Mouse (Mus musculus): Measurements from ENCODE around the gene Cdk5r1. TPM values are rescaled to one million over a fixed set of nuclear protein-coding genes. Genes with fewer than 3 reads are reported as not detected.
A peak's percentile ranks its signal among the peaks of the same experiment; 100 is the strongest.

Cdk5r1 gene
- total RNA-seq, 2 experiments from 2014 or later: 298 to 313 TPM

DNA sequence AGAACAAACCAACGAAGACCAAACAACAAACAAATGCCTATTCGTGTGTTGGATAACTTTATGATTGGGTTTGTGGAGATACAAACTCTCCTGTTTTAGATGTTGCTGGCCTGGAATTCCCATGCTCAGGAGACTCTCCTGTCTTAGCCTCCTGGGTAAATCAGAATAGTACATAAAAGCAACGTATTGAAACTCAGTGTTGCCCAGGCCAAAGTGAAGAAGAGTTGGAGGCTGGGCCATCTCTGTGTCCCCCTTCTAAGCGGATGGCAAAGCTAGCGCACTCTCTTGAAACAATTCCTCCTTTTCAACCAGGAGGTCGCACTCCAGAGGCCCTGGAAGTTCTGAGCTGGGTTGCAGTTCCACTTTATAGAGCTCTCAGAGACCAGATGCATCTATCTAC is 26.5 kb downstream of the Cdk5r1 start:
- DNase-seq (ENCODE audit: low spot score in 2 of 2): no peak

DNA sequence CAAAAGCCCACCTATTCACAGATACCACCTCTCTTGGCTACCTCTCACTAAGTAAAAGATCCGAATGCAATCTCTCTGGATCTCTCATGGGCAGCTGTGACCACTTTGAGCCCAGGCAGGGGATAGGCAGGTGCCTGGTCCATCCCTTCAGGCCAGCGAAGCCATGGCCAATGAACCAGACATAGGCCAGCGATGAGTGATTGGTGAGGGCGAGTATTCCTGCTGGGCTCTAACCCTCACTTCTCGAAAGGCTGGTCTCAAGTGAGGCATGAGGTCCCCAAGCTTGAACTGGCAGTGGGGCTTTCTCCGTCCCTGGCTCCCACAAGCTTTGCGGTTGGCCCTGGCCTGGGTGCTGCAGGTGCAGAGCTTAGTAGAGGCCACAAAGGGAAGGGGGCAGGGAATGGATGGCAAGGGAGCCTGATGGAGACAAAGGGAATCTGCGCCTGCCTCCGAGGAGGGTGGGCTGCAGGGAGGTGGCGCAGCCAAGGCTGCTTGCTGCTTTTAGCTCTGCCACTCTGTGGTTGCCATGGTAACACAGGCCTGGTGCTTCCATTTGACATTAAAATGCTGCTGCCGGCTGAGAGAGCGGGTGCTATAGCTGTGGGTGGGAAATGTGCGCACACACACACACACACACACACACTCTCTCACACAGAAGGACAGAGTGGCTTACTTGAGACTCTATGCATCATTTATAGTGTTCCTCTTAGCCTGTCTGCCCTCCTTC is 27.1 kb downstream of the Cdk5r1 start:
- DNase-seq (ENCODE audit: low spot score in 2 of 2): peak; percentile 86 to 94

DNA sequence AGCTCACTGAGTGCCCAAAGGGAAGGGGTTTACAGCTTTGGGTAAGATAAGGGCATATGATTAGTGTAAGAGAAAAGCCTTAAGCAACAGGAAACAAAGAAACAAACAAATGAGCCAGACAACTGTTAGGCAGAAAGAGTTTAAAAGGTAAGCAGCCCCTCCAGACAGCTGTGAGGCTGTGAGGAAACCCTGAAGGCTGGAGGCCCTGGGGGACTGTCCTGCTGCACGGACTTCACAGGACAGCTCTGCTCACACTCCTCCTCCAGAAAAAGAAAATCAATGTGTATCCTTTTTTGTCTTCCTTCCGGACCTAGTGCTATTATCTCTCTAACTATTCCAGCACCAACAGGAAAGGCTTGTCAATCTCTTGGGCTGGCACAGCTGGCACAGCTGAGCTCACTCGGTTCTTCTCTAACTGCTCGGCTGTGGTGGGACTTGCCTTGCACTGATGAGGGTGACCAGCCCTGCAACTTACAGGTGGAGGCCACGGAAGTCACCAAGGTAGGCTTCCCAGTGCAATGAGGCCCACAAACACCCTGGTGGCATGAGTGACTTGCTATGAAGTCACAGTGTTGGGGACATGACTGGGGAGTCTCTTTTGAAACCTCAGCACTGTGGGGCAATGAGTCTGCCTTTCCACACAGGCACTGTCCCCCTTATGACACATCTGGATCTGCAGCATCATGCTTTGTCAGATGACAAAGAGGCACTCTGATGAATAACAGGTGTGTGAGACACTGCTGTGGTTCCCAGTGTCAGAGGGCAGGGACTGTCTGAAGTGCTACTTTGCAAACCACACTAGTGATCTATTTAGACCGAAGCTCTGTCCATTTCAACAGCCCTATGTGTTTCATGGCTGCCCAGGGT is 27.9 kb downstream of the Cdk5r1 start:
- DNase-seq (ENCODE audit: low spot score in 2 of 2): peak in 1 of 2 experiments; percentile 6

DNA sequence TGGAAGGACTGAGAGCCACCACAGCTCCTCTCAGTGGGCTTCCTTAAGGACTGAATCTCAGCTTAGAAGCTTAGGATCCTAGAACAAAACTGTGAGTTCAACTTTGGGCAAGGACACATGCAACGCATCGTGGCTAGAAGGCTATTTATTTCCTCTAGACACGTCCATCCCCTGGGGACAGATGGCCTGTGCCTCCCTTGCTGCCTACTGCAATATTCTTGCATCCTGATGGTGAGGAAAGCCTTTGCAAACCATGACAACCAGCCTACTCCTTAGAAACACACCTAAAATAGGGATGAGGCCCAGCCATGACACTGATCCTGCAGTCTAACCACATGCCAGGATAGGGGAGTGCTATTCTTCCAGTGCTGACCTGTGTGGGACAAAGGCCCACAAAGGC is 28.8 kb downstream of the Cdk5r1 start:
- DNase-seq (ENCODE audit: low spot score in 2 of 2): peak; percentile 47 to 80

DNA sequence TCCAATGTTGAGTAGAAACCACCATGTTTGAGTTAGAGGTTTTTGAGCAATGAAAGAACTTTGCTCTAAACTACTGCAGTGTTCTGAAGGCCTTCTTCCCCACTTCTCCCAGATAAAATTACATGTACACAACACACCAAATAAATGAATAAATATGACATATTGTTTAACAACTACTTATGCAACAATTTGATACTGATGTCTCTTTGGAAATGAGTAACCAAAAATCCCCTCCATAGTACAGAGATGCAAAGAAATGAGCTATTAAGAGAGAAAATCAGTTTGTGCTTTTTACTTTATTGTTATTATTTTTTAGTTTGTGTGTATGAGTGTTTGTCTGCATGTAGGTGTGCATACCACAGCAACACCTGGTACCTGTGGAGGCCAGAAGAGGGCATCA is 29.7 kb downstream of the Cdk5r1 start:
- DNase-seq (ENCODE audit: low spot score in 2 of 2): no peak

DNA sequence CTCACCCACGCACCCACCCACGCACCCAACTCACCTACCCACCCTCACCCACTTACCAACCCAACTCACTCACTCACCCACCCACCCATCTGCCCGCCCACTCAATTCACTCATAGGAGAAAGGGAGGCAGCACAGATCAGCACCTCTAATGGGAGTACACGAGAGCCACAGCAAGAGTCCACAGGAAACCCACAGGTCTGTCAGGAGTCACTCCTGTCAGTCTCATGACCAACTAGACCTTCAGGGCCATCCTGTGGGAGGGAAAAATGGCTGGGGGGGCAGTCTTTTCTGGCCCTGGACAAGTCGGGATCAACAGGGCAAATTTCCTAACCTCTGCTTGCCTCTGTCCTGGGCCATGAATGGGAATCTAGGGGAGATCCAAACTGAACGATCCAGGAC is 31.0 kb downstream of the Cdk5r1 start:
- no peak for DNase-seq (ENCODE audit: low spot score in 2 of 2)

DNA sequence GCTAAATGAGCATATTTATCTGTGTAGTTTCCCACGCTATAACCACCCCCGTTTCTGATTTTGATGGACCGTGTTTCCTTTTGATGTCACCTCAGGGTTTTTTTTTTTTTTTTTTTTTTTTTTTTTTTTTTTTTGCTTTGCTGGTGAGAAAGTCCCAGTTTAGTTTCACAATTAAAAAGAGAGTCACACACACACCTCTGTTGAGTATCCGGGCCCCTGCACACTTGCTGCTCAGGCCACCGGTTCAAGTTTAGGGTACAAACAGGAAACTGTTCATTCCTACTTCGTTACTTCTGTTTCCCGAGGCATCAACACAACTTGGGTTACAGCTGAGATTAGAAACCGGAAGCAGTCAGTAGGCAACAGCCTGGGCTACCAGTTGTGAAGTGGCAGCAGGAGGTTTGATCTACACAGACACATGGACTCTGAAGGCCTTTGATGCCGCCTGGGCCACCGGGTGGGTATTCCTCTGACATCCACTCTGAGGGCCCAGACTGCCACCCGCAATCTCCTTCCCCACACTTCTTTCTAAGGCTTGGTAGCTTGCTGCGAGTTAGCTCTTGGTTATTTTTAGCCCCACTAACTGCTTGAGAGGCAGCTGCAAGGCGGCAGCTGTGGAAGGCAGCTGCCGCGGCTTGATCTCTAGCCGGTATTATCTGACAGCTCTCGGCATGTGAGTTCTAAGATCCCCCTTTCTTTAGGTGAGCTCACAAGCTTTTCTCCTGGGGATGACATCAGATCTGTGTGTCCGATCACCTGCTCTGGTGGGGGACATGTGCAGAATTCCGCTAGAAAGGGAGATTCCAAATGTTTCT is 31.7 kb downstream of the Cdk5r1 start:
- DNase-seq (ENCODE audit: low spot score in 2 of 2): peak in 1 of 2 experiments; percentile 44

DNA sequence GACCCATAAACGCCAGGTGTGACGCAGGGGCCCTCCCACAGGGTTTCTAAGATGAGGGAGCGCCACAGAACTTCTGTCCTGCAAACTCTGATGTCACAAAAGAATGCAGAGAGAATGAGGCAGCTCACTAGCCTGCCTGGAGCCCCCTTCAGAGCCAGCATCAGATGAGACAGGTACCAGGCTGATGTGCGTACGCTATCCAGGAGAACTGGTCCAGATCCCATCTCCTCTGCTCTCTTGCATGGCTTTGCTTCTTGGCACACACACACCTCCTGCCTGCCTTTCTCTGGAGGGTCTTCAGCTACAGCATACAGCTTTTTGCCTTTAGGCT is 32.3 kb downstream of the Cdk5r1 start:
- no peak for DNase-seq (ENCODE audit: low spot score in 2 of 2)

DNA sequence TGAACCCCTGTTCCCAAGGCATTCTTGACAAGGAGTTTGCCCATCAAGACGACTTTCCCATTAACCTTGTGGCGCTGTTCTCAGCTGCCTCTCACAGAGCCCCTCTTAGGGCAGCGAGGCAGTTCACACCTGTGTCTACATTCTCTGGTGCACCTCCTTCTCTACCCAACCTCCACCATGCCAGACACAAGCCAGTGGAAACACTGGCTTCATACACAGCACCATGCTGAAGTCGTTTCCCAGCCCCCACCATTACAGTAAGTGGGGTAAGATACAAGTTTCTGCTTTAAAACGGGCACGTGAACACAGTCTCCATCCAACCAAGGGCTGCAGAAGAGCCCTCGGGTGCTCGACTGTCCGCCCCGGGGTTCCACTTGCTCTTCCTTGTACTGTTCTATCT is 33.3 kb downstream of the Cdk5r1 start:
- no peak for DNase-seq (ENCODE audit: low spot score in 2 of 2)

DNA sequence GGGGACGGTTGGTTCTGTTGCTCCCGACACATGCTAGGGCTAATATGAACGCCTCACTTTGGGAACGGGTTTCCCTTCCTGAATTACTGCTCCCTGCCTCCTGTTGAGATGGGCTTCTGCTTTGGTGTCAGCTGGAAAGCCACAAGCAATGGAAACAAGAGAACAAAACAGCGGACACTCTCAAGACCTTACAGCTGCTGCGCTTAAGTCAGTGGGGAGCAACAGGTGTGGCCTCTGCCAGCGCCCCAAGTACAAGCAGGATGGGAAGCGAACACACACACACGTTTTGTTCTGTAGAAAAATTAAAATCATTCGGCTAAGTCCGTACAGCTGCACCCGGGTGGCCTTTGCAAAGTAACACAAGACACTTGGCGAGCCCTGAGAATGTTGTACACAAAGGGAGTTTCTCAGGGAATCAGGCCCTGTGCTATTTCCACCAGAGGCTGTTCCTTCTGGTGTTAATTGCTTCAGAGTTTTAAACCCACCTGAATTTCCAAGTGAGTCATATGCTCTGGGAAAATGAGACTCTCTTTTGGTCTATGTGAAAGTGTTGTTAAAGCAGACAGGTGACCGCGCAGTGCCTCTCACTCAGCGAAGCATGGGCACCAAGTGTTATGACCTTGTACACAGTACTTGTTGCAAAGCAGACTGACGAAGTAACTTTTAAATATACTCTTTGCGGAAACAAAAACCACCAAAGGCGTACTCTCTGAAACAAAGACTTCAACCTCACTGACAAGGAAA is 35.7 kb downstream of the Cdk5r1 start:
- DNase-seq (ENCODE audit: low spot score in 2 of 2): no peak

DNA sequence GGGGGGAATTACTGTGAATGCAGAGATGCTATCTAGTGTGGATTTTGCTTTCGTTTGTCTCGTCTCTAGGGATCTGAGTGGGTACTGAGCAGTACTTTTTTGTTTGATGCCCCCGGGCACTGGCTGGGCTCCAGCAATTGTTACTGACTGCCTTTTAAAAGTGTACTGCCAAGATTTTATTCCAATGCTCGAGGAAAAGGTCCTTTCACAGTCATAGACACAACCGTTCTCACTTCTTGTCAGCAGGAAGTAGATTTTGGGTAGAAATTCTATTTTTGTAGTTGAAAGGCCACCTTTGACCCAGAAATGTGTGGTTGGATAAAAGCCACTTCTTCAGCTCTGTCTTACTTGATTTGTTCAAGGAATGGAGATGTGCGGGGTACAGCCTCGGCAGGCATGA is 37.0 kb downstream of the Cdk5r1 start:
- DNase-seq (ENCODE audit: low spot score in 2 of 2): no peak

DNA sequence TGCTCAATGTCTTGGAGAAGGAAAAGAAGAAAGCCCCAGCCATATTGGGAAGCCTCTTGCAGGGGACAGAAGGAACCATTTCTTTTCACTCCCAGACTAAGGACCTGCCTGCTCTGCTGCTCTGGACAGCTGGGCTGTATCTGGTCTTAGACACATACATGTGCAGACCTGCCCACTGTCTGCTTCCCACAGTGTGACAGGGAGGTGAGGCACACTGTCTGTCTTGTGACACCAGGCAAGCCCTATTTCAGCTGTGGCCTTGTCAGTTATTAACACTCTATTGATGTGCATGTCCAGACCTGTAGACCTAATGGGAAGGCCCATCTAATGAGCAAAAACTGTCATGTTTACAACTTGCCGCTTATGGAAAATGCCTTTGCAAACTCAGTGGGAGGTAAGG is 38.5 kb downstream of the Cdk5r1 start:
- DNase-seq (ENCODE audit: low spot score in 2 of 2): no peak

DNA sequence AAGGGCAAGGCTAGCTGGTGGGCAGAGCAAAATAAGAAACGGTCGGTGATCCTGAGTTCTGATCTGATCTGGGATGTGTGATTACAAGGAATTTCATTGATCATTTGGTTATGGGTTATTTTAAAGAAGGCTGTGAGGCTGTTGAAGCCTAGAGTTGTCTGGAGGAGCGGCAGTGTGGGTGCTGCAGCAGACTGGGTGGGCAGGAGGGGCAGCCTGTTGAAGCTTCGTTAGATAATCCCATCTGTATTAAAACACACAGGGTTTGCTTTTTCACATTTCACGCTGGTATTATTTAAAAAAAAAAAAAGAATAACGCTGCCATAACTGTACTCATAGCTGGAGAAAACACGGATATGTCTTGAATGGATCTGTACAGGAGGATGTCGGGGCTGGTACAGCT is 39.1 kb downstream of the Cdk5r1 start:
- DNase-seq (ENCODE audit: low spot score in 2 of 2): no peak

DNA sequence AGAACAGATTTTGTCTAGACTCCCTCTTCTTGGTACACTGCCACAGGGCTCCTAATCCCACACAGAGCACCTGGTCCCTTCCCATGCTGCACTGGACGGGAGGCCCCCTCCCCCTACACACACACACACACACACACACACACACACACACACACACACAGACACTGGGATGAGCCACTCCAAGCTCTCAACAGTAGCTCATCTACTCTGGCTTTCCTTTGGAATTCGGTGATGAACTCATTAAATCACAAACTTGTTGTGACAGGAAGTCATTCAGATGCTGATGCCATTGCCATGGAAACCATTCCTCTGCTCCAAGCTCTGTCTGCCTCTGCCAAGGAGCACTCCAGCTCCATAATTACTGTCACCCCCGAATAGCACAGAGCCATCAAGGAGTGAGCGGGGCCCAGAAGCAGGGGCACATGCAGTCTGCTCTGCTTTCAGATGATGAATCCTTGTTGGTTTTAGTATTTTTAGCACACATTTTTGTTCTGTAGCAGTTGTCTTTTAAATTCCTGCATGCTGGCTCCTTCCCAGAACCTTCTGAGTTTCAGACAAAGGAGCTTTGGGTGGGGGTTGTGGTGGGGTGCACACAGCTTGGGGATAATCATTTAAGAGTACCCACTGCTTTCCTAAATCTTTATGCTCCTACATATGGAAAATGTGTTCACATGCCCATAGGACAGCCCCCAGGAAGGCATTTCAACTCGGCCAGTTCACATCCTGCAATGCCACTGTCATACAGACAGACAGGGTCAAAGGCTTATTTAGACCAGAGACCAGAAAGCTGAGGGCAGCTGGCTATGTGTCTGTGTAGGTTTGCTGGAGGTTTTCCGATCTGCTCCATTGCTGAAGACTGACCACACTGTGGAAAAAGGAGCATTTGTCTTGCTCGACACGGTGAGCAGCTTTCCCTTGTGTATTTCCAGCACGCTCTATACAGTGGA is 41.9 kb downstream of the Cdk5r1 start:
- DNase-seq (ENCODE audit: low spot score in 2 of 2): peak; percentile 49 to 68

DNA sequence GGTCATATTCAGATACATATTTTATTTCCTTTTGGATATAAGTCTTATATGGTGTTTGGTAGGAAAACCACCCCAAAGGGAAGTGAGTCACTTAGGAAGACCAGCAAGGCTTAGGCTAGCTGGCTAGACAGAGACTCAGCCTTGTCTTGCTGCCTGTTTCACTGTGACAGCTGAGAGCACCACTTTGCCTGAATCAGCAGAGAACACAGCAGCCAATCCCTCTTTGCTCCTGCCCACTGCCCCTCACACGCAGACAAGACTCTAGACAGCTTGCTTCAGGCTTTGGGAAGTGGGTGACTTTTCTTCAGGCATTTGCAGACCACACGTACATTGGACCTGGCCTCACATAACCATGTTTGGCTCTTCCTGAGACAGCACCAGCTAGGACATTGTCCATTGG is 44.3 kb downstream of the Cdk5r1 start:
- no peak for DNase-seq (ENCODE audit: low spot score in 2 of 2)

DNA sequence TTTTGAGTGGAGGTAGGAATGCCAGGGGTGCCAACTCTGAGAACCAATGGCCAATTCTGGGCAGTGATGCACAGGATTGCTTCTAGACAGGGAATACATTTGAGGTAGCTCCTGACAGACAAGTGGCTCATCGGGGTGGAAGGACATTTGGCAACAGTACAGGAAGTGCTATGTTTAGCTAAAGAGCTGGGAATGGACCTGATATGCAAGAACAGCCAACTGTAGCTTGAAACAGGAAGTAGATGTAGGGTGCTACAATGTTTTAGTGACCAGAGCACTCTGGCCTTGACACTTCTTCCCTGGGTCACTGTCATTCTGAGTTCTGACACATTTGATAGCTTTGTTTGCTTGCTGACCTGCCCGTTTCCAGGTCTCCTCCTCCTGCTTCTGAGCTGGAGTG is 46.0 kb downstream of the Cdk5r1 start:
- DNase-seq (ENCODE audit: low spot score in 2 of 2): no peak

DNA sequence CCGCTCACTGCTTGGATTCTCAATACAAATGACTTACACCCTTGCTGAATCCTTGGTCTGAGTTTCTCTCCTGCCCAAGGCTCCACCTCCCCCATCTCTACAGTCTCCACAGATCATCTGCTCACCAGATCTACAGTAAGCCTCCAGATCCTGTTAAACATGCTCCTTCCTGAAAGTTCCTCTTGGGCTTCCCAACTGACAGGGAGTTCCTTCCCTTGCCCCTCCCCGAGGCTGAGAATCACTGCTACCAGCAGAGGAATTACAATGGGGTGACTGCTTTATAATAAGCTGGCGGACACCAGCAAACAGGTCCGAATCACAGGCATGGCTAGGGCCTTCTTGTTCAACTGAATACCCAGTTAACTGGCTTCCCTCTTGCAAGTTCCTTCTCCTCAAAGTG is 46.6 kb downstream of the Cdk5r1 start:
- DNase-seq (ENCODE audit: low spot score in 2 of 2): no peak

DNA sequence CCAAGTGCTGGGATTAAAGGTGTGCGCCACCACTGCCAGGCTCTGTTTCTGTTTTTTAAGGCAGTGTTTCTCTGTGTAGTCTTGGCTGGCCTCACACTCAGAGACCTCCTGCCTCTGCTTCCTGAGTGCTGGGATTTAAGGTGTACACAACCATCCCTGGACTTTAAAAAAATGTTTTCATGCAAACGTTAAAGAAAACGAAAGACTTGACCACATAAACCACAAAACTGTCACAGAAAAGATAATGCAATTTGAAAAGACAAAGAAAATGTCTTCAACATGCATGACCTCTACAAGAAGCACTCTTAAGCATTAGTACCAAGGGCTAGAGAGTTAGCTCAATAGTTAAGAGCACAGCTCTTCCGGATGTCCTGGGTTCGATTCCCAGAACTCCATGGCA is 47.4 kb downstream of the Cdk5r1 start:
- no peak for DNase-seq (ENCODE audit: low spot score in 2 of 2)

DNA sequence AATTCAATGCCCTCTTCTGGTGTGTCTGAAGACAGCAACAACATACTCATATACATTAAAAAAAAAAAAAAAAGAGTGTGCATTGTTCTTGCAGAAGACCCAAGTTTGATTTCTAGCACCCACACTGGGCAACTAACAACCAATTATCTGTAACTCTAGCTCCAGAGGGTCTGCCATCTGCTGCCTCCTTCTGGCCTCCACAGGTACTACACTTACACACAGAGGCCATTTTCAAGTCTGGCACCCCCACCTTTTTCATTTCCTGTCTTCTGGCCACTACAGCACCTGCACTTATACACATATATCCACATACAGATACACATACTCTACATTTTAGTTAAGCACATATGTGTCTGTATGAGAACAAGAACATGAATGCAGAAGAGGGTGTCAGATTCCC is 50.9 kb downstream of the Cdk5r1 start:
- DNase-seq (ENCODE audit: low spot score in 2 of 2): no peak

DNA sequence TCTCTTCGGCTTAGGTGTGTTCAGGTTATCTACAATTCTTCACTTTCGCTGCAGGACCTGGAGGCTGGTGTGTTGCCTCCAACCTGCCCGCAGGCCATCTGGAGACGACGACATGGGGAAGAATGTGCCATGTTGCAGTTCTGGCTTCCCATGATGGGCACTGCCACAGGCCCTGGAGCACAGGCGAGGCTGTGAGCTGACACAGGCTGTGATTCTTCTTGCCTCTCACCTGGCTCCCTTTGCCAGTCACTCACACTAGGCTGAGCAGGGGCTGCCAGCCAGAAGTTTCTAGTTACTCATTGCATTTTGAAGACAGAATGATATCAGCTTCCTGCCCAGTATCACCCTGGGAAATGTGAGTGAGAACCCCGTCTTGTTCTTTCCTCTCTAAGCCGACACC is 52.3 kb downstream of the Cdk5r1 start:
- DNase-seq (ENCODE audit: low spot score in 2 of 2): no peak

Data from left cerebral cortex, adult 18-20 months (tissue).